Mouse (Mus musculus): ENCODE data around the gene Hibadh.

The Hibadh gene

DNA sequence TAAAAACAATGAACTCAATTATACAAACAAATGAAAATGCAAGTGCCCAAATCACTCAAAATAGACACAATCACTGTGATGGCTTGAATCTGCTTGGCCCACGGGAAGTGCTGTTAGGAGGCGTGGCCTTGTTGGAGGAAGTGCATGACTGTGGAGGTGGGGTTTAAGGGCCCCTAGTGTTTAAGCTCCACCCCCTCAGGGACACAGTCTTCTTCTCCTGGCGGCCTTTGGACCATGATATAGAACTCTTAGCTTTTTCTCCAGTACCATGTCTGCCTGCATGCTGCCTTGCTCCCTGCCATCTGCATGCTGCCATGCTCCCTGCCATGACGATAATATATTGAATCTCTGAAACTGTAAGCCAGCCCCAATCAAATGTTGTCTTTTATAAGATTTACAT, 77.2 kb downstream of the Hibadh start:
- DNase-seq, result no peak

DNA sequence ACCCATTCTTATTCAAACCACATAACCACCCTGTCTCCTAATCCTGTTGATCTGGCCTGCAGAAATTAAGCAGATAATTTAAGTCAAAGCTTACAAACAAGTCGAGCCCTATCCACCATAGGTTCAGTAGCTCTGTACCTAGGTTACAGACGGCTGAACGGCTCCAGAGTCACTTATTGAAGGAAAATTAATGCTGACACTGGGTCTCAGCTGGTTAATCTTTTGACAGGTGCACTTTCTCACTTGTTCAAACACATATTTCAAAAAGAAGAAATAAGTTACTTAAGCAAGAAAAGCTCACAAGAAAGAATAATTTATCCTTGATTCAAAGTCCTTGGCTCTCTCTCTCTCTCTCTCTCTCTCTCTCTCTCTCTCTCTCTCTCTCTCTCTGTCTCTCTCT, 81.1 kb downstream of the Hibadh start:
- no peak for DNase-seq

DNA sequence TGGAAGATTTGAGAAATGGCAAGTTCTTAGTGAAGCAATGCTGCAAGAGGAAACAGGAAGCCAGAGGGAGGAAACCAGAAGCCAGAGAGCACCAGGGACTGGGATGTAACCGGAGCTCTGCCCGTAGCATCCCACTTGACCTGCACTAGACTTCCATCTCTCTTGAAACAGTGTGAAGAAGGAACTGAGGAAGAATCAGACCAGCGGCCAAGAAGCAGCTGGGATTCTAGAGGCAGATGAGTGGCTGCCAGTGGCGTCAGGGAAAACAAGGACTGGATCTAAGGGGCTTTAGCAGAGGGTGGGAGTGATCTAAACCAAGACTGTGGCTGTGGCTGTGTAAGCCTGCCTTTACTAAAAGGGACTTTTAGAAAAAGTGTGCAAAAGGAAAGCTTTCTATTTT, 95.8 kb downstream of the Hibadh start:
- DNase-seq, result peak in 1 of 2 experiments; percentile 12

DNA sequence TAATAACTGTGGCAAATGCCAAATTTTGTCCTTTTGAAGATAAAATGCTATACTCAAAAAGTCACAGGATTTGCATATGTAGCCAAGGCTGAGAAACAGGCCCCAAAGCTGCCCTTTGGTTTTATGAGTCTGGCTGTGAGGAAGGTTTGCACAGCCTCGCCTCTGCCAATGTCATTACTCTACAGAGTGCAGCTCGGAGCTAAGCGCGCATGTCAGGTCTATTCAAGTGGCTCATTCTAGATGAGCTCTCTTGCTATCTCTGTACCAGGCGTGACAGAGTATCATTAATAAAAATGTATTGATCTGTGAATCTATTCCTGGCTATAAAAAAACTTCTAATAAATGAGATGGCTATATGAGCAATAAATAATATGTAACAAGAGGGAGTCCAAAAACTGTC, 97.7 kb downstream of the Hibadh start:
- no peak for DNase-seq

DNA sequence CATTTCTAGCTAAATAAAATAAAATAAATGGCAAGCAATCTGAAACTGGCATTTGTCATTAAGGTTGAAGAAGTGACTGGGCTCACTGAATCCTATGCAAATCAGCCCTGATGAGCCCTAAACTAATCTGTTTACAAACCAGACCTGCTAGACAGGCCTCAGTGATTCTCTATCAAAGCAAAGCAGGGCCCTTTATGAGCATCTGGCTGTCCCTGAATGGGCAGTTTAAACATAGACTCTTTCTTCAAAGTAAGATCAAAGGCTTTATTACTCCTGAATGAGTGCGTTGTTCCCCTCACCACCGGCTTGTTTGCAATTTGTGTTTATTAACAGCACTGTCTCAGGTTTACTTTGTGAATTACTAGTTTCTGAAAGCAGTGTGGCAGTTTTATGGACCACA, 100.3 kb downstream of the Hibadh start:
- DNase-seq, result no peak

DNA sequence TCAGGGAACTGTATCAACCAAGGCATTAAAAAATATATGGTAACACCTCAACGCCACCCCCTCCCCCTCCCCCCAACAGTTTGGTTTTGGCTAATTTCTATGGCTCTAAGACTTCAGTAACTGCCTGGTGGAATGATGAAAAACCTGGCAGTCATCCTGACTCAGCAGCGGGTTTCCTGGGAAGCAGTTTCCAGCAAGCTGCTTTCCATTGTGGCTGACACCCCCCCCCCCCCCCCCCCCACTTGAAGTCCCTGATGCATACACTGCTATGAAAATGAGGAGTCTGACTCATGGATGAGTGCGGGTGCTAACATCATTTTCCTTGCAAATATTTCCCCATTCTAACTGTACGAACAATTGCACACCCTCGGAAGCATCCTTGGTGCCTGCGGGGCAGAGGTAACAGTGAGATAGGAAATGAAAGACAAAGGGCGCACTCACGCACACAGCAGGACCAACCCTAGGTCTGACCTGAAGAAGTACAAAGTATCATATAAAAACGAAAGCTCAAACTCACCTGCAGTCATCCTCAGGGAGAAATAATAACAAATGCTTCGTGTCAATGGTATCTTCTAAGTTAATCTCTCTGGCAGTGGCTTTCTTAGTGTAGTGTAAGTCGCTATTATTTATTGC, 105.0 kb downstream of the Hibadh start:
- DNase-seq, result no peak

DNA sequence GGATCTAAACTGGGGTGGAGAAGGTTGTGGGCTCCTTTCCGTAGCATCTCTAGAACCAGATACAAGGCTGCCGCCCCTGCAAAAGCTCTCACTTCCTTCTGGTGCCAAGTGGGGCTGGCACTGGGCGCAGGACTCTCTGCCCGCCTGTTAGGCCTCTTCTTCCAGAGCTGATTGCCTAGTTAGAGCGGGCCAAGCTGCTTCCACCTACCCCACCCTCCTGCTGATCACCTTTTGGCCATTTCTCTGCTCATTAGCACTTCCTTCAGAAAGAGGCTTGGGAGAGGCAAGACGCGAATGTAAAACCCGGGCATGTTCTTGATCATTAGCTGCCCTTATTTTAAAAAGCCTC, 108.1 kb downstream of the Hibadh start:
- no peak for DNase-seq

DNA sequence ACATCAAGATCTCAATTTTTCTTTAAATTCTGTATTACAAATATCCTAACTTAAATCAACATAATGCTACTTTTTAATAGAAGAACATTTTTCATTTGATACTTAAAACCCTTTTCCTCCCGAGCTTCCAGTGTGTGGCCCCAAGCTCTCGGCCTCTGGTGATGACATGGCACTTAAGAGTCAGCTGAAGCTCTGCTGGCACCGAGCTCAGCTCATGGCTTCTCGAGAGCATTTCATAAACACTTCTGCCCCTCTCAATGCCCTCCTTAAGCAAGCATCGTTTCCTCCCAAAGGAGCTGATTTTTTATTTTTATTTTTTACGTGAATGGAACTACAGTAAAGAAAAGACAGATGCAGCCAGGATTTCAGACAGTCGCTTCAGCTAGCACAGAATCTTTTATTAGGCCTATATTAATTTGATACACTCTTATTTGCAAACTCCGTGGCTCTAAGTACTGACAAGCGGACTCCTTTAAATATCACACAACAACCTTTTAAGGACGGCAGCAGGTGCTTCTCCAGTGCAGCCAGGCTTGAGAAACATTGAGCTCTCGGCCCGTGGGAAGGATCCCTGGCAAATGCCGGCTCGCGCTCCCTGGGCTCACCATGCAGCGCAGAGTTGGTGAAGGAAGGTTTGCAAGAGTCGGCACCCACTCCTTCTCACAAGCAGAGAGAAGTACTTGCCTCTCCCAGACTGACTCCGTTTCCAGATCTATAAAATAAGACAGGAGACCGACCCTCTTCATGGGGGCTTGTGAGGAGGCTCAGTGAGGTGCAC, 108.6 kb downstream of the Hibadh start:
- DNase-seq, result peak; percentile 25 to 44

DNA sequence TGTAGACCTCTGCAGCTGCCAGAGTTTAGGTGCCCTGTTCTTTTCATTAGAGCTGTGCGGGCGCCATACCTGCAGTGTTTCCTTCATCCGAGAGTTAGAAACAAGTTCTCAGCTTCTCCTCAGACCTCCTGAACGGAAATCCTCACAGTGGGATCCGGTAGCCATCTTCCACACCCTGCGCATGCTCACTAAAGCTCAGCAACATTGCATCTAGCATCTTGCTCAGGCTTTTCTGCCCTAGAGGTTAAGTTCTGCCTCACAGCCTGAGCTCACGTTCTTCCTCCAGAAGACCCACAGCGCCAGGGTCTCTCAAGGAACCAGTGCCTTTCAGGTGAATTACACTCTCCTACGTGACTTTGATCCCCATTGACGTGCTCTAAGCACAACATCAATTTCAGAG, 109.3 kb downstream of the Hibadh start:
- no peak for DNase-seq

DNA sequence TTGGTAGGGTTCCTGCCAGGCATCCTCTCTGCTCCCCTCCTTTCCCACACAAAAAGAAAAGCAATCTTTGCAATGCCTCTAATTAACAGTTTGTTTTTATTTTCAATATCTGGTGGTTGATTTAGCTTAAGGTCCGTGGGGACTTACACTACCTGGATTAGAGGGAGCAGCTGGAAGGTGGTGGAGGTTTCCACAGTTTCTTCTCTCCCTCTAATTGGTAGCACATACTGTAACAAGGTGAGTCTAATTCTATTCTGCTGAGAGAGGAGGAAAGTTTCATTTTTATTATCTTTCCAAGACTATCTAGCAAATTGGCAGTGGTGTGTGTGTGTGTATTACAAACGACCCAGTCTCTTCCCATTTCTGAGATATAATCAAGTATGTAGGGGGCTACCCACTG, 116.0 kb downstream of the Hibadh start:
- DNase-seq, result no peak

DNA sequence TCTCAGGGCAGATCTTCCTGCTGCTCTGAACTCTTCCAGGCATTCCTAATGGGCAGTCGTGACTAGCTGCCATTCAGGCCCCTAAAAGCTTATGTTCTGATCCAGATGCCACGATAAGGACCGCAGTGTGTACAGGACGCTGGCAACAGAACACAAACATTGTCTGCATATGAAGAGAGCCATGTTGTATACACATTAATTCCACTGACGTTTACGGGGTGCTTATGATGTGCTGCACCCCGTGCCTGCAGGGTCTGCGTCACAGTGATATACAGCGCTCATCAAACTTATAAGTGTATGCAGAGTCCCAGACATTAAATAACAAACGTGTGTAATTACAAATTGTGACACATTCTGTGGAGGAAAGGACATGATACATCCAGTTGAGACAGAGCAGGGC, 121.5 kb downstream of the Hibadh start:
- DNase-seq, result peak; percentile 15 to 45

DNA sequence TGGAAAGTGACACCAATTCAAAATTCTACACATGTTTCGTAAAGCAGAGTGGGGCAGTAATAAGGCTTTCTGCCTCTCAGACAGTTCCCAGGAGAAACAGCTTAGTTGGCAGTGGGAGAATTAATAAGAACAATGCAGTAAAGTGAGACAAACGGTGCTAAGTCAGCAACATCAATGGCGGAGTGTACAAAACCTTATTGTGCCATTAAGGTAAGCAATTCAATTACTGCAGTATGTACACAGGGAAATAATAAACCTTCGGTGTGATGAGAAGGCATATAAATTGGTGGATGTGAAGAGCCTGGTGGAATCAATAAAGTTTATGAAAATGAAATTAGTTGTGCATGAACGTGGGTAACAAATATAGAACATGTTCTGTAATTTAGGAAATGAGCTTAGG, 122.9 kb downstream of the Hibadh start:
- DNase-seq, result no peak

DNA sequence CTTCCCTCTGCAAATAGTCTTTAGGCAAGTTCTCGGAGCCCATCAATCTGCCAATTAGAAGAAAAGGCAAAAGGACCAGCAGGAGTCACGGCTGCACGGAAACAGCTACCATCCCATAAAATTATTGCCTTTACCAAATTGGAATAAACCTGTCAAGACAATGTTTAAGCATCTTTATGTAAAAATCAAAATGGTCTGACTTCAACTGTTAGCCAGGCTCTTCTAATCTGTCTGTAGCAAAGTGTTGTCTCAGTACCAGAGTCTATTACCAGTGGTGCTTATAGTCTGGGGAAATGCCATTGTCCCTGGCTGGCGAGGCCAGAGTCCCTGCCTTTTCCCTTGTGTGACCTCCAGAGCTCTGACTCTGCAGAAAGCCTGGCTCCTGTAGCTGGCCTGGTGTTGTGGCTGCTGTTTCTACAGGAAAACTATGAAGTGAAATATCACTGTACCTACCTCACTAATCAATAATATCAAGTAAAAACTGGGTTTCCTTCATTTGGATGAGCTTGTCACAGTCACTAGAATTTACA, 126.2 kb downstream of the Hibadh start:
- DNase-seq, result no peak

DNA sequence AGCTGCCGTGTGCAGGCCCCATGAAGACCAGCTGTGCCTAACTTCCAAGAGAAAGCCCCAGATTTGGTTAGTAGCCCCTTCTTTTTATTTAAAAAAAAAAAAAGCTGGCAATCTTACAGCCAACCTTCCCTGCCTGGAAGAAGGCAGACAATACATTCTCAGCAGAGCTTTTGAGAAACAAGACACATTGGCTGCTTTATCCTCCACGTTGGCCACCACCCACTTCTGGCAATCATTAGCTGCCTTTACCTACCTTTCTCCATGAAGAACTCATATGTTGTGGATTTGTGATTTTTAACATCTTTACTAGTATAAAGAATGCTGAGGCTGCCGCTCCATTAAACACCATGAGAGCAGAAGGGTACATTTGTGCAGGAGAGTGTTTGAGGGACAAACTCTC, 131.4 kb downstream of the Hibadh start:
- no peak for DNase-seq

DNA sequence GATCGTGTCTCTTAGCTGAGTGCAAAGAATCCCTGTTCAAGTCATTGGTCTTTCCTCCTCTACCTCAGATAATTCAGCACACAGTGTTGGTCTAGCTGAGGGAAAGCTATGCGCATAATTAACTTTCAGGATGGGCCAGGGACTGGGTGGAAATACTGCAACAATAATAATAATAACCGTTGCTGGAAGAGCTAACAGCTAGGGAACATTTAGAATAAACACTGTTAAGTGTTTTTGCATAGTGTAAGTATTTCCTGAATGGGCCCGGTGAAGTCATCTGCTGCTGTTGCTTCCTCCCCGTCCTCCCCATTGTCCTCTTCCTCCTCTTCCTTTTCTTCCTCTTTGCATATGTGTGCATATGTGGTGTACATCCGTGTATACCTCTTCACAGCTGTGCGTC, 132.2 kb downstream of the Hibadh start:
- DNase-seq, result no peak

DNA sequence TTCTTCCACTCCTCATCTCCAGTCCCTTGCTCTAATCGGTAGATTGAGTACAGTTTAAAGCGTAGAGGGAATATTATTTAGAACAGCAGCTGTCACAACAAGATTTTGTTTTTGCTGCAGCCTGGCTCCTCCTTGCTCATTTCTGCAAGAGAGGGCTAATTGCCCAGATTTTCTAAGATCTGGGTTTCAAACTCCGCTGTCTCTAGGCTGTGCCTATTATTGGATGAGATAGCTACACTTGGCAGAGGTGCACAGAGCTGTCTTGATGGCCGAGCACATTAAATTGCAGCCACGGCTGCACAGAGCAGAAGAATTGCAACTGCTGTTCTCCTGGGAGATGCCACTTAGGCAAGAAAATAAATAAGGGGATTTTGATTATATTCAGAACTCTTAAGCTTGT, 133.0 kb downstream of the Hibadh start:
- no peak for DNase-seq

DNA sequence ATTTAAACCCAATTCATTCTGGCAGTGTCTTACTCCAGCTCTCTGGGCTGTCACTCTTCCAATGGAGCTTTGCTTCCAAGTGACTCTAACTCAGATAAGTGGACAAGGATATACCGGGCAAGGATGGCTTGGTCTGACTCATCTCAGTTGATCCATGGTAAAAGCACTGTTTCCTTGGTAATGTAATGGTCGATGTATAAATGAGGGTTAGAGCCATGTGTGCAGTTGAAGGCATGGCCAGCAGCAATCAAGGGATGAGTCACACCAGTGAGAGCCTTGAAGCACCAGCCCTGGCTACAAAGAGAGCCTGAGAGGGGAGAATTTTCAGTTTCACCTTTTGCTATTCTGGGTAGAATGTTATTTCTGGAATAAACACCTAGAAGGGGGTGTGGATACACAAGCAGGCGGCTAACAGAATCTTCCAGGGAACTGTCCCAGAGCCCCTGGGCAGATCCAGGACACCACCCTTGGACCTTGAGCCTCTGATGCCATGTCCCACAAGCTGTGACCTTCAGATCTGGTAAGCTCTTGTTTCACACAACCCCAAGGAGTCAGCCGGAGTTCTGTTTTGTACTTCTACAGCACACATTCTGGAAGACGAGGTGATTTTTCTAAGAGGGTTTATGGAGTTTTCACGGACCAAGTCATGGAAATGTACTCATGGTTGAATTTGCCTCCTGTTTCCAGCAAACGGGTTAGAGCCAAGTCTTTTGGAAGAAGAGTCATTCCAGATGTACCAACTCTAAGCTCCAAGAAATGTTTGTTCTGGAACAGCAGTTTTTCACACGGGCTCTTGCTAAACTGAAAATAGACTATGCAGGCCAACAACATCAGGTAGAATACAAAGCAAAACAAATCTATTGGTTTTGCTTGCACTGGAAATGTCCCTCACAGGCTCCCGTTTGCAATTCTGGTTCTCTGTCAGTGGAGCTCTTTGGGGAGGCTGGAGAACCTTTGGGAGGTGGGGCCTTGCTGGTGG, 134.1 kb downstream of the Hibadh start:
- DNase-seq, result no peak

DNA sequence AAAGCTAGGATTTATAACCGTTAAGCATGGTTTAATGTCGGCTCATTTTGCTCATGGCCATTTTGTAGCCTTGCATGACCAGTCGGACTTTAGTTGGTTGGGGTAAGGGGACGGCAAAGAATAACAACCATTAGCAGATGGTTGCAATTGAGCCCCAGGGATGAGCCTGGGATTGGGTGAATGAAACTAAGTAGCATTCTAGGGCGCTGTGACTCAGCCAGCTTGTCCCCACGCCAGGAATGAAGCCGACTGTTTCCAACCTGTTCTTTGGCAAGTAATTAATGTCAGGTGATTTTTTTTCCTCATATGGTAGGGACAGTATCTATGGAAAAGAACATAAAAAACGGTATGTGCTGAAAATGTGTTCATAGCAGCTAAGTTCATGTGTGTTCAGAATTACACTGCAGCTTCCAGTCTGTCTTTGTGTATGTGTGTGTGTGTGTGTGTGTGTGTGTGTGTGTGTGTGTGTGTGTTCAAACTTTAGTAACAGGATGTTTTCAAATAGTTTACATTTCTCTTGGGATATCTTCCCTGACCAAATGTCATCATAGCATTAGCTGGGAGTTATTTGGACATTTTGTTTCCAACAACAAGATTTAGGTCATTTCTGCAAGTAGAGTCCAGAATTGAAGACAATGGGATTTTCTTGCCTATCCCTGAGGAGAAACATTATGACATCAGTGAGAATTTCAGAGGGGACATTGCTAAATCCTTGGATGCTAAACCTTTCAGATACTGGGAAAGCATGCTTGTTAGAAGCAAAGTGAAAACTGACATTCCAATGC, 135.3 kb downstream of the Hibadh start:
- DNase-seq, result no peak

DNA sequence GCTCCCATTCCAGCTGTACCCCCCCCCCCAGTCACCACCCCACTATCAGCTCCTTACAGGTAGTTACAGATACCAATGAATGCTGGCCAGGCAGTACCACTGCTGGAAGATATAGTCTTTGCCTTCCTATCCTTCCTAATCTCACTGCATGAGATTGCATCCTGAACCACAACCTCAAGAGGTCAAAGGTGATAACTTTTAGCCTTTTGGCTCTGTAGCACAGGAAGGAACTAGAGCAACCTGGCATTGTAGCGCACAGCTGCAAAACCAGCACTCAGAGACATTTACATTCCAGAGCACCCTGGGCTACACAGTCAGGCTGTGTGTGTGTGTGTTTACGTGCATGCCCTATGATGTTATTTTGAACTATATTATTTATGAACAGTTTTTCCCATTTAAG, 137.2 kb downstream of the Hibadh start:
- DNase-seq, result no peak

DNA sequence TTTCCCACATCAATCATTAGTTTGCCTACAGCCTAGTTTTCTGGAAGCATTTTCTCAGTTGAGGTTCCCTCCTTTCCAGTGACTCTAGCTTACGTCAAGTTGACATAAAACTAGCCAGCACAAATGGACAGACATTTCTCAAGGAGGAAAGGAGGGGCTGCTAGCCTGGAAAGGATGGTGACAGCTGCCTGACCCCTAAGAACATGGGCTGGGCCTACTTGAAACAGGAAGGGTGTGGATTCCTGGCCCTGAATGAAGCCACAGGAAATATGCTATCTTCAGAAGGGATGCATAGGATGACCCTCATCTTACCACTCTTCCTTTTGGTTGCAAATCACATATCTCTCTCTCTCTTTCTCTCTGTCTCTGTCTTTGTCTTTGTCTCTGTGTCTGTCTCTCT, 138.7 kb downstream of the Hibadh start:
- no peak for DNase-seq

All from lung, postnatal 4 days (tissue).